Mouse (Mus musculus): ENCODE measurements around the gene Akr7a5. TPM values are rescaled to one million over a fixed set of nuclear protein-coding genes. Genes with fewer than 3 reads are reported as not detected.

The Akr7a5 gene
- 120 and 124 TPM in 2 replicates for polyA plus RNA-seq (2015; fragmentation: Nextera tagmentation; extraction: Ambion mirVana)

DNA sequence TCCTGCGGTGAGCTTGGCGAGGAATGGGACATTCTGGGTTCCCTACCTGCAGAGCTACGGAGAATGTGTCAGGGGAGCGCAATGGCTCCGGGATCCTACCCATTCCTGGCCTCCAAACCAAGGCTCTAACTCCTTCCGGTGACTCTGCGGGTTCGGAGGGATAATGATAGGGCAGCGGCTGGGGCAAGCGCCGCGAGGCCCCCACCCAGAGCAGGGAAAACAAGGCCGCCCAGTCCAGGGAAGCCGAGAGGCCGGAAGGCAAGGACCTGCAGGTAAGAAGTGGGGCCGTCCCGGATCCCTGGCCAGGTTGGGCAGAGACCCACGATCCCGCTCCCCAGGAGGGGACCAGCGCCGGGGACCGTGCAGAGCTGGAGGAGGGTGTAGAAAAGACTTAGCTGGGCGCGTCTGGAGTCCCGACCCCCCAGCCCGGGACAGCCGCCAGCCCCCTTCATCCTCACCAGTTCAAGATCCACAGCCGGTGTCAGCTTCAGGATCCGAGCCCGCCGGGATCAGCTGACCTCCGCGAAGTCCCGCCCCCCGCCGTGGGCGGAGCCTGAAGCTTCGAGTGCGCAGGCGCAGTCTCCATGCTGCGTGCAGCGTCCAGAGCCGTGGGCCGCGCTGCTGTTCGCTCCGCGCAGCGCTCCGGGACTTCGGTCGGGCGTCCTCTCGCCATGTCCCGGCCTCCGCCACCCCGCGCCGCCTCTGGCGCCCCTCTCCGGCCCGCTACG is at the start of gene Akr7a5, which contains the start of gene Pqlc2:
Gene Akr7a5, plus strand, starts transcription at position 574 of the 728 bp plus-strand sequence.
Gene Pqlc2, minus strand, starts transcription at position 538 of the 728 bp plus-strand sequence.
- no peaks in the 10 kb centered on the region for H3K9me3 ChIP-seq
- peak; percentile 89 for ATAC-seq (ENCODE audit: low FRiP score, low read depth)
- peak within 1 kb of the TSS; percentile 70; the same call in 1 of the 2 replicates for H3K27ac ChIP-seq
- H3K36me3 ChIP-seq = peaks cover 39% of the 10 kb centered on the region
- under 1% methylated on average over 63 of the region's 63 CpGs for WGBS
- H3K4me1 ChIP-seq = peaks cover 28% of the 10 kb centered on the region
- H3K9ac ChIP-seq = peak within 1 kb of the TSS; percentile 99
- peak within 1 kb of the TSS; percentile 96 for H3K4me3 ChIP-seq
- peak within 1 kb of the TSS; percentile 98 for H3K4me2 ChIP-seq (replicated peaks)
- H3K27me3 ChIP-seq = no peaks in the 10 kb centered on the region

GRCm38 (mm10) chr4:139262981-139263380 is 47.6 kb upstream of the Akr7a5 start:
- no peaks in the 10 kb centered on the region for H3K9me3 ChIP-seq
- H3K27me3 ChIP-seq = no peaks in the 10 kb centered on the region
- peaks cover 68% of the 10 kb centered on the region for H3K36me3 ChIP-seq
- no peak for ATAC-seq (ENCODE audit: low FRiP score, low read depth)
- H3K27ac ChIP-seq = no peak overlapping the region
- 87% methylated on average over 6 of the region's 6 CpGs for WGBS
- H3K4me3 ChIP-seq = no peak overlapping the region
- peaks cover 67% of the 10 kb centered on the region for H3K4me1 ChIP-seq
- H3K4me2 ChIP-seq (replicated peaks) = no peak overlapping the region
- H3K9ac ChIP-seq = no peak overlapping the region

DNA sequence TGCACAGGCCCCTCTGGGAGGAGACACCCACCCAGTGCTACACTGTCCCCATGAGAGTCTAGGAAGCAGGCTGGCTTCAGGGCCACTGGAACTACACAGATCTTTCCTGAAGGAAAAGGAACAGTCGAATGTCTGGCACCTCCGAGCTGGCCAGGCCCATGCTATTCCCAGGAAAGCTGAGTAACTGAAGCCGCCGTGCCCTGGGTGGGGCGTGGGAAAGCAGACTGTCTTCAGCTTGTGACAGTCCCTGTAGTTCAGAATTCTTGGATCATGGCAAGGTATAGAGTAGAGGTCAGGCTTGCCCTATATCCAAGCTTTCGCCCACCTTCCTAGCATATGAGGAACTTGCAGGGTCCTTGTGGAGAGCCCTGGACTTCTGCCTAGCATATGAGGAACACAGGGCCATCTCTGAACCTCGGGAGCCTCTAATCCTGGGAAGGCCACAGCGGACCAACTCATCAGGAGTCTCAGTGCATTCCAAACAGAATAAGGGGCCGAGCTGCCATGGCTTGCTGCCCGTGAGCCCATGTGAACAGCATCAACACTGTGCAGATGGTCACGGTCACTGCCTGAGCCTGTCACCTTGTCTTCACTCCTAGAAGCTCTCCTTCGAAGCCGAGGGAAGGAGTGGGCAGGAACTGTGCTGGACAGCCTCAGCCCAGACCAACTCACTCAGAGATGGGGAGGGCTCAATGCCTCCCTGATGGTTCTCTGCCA is 44.6 kb upstream of the Akr7a5 start:
- Histone ChIP-seq H3K27ac (peak overlapping the region; percentile 83), H3K4me1 (peaks cover 68% of the 10 kb centered on the region), H3K9ac (no peak overlapping the region; the same call in 1 of the 2 replicates), H3K4me3 (no peak overlapping the region), H3K36me3 (peaks cover 55% of the 10 kb centered on the region), H3K4me2 (replicated peaks) (no peak overlapping the region), H3K9me3 (no peaks in the 10 kb centered on the region), H3K27me3 (no peaks in the 10 kb centered on the region)
- WGBS = 58% methylated on average over 13 of the region's 13 CpGs
- ATAC-seq (ENCODE audit: low FRiP score, low read depth) = no peak

DNA sequence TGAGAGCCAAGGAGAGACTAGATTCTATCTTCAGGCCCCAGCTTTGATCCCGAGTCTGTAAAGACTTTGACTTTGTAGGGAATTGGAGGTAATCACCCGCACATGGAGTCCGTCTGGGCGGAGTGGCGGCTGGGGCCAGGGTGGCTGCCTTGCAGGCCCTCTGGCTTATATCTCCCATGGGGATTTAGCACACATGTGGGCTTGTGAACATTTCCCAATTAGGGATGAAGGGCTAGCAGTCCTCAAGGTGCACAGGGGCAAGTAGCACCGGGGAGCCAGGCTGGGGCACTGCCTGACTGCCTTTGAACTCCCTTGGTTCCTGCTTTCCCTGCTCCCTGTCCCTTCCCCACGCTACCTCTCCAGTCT is 44.1 kb upstream of the Akr7a5 start:
- 35% methylated on average over 7 of the region's 7 CpGs for WGBS
- ATAC-seq (ENCODE audit: low FRiP score, low read depth) = peak; percentile 33; the same call in 1 of the 2 replicates

DNA sequence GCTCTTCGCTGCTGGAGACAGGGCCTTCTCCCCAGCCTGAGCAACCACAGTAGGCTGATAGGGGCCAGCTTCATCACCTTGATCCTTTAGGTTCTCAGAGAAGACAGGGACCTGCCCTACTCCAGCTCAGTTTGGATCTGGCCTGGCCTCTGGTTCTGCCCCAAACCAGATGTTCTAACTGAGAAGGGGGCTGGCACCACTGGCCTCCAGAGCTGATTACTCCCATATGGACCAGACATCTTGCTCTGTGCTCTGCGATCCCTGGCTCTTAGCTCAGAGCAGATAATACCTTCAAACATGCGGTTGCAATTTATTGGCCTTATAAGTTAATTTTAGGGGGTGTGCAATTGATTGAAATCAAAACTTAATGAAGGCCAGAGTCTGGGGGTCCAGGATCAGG is 43.2 kb upstream of the Akr7a5 start:
- Histone ChIP-seq H3K4me3 (no peak overlapping the region), H3K27ac (peak overlapping the region; percentile 83), H3K27me3 (no peaks in the 10 kb centered on the region), H3K4me1 (peaks cover 75% of the 10 kb centered on the region), H3K9me3 (no peaks in the 10 kb centered on the region), H3K4me2 (replicated peaks) (no peak overlapping the region), H3K36me3 (peaks cover 42% of the 10 kb centered on the region), H3K9ac (no peak overlapping the region)
- ATAC-seq (ENCODE audit: low FRiP score, low read depth) = peak; percentile 60; the same call in 1 of the 2 replicates
- whole genome bisulfite sequencing = 28% methylated on average over 3 of the region's 3 CpGs

More for the DNA sequence above, 44.1 kb upstream of the Akr7a5 start:
- Histone ChIP-seq H3K4me3 (no peak overlapping the region), H3K9ac (0 out of 2 replicates have a peak overlapping the region, but pooled peaks have one; percentile 21), H3K36me3 (peaks cover 50% of the 10 kb centered on the region), H3K27ac (peak overlapping the region; percentile 83), H3K4me1 (peaks cover 68% of the 10 kb centered on the region), H3K9me3 (no peaks in the 10 kb centered on the region), H3K4me2 (replicated peaks) (no peak overlapping the region), H3K27me3 (no peaks in the 10 kb centered on the region)

DNA sequence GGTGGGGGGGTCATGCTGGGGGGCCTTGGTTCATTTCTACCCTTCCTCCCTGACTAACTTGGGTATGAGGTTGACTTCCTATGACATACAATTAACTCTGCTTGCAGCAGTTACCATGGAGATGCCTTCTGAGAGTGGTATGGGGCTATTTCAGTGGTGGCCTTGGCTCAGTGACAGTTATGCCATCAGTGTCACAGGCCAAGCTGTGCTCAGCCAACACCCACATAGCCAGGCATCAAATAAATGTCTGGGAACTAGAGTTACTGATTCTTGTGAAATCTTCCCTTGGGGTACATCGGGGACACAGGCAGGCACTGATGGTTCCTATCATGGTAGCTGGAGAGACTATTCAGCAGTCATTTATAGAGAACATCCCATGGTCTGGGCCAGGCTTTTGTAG is 42.3 kb upstream of the Akr7a5 start:
- Histone ChIP-seq H3K4me3 (no peak overlapping the region), H3K36me3 (peaks cover 39% of the 10 kb centered on the region), H3K4me1 (peaks cover 81% of the 10 kb centered on the region), H3K27me3 (no peaks in the 10 kb centered on the region), H3K27ac (peak overlapping the region; percentile 83), H3K9ac (no peak overlapping the region), H3K4me2 (replicated peaks) (no peak overlapping the region), H3K9me3 (no peaks in the 10 kb centered on the region)
- no peak for ATAC-seq (ENCODE audit: low FRiP score, low read depth)
- 76% methylated on average over 1 of the region's 1 CpGs for WGBS

- no peak for ATAC-seq (ENCODE audit: low FRiP score, low read depth)
- peak overlapping the region; percentile 78; the same call in 1 of the 2 replicates for H3K27ac ChIP-seq
- peaks cover 34% of the 10 kb centered on the region for H3K36me3 ChIP-seq
- peaks cover 84% of the 10 kb centered on the region for H3K4me1 ChIP-seq
- 57% methylated on average over 3 of the region's 3 CpGs for whole genome bisulfite sequencing
- no peak overlapping the region for H3K9ac ChIP-seq
- no peak overlapping the region for H3K4me2 ChIP-seq (replicated peaks)
- H3K27me3 ChIP-seq = no peaks in the 10 kb centered on the region
- no peaks in the 10 kb centered on the region for H3K9me3 ChIP-seq
- no peak overlapping the region for H3K4me3 ChIP-seq
Observed at GRCm38 (mm10) chr4:139270168-139270567, 40.4 kb upstream of the Akr7a5 start.

GRCm38 (mm10) chr4:139271562-139271961 is 39.0 kb upstream of the Akr7a5 start:
- 15% methylated on average over 9 of the region's 9 CpGs for WGBS
- H3K27ac ChIP-seq = peak overlapping the region; percentile 78
- ATAC-seq (ENCODE audit: low FRiP score, low read depth) = peak; percentile 52
- H3K4me2 ChIP-seq (replicated peaks) = no peak overlapping the region; the same call in 1 of the 2 replicates
- no peaks in the 10 kb centered on the region for H3K9me3 ChIP-seq
- H3K27me3 ChIP-seq = no peaks in the 10 kb centered on the region
- H3K36me3 ChIP-seq = peaks cover 24% of the 10 kb centered on the region
- H3K4me1 ChIP-seq = peaks cover 84% of the 10 kb centered on the region
- H3K4me3 ChIP-seq = no peak overlapping the region
- 0 out of 2 replicates have a peak overlapping the region, but pooled peaks have one; percentile 5 for H3K9ac ChIP-seq

- H3K4me1 ChIP-seq = peaks cover 80% of the 10 kb centered on the region
- ATAC-seq (ENCODE audit: low FRiP score, low read depth) = no peak
- no peaks in the 10 kb centered on the region for H3K9me3 ChIP-seq
- no peak overlapping the region for H3K27ac ChIP-seq
- 0 out of 2 replicates have a peak overlapping the region, but pooled peaks have one; percentile 4 for H3K9ac ChIP-seq
- H3K4me3 ChIP-seq = no peak overlapping the region
- peaks cover 34% of the 10 kb centered on the region for H3K36me3 ChIP-seq
- H3K27me3 ChIP-seq = 0 out of 2 replicates have a peak, but pooled peaks cover 2% of the 10 kb centered on the region
- H3K4me2 ChIP-seq (replicated peaks) = no peak overlapping the region
- WGBS = 89% methylated on average over 10 of the region's 10 CpGs
Observed at GRCm38 (mm10) chr4:139272951-139273680, 37.4 kb upstream of the Akr7a5 start.

DNA sequence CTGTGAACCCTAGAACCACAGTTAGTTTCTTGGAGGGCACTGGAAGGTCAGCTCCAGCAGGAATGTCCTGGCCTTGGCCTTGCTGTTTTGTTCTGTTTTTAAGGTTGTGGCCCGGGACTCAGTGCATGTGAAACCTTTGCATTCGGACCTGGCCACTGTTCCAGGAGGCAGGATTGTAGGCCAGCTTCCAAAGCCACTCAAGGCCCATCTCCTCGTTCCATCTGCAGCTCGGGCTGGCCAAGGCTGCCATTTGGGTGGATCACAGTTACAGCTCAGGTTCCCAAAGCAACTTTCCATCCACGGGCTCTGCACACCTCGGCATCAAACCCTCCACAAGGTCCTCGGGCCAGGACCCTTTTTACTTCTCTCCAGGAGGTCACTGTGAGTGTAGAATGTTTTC is 36.0 kb upstream of the Akr7a5 start:
- WGBS = 90% methylated on average over 7 of the region's 7 CpGs
- Histone ChIP-seq H3K36me3 (peaks cover 36% of the 10 kb centered on the region), H3K9me3 (no peaks in the 10 kb centered on the region), H3K4me2 (replicated peaks) (no peak overlapping the region), H3K9ac (no peak overlapping the region), H3K4me1 (peaks cover 65% of the 10 kb centered on the region), H3K4me3 (no peak overlapping the region), H3K27me3 (0 out of 2 replicates have a peak, but pooled peaks cover 2% of the 10 kb centered on the region), H3K27ac (0 out of 2 replicates have a peak overlapping the region, but pooled peaks have one; percentile 52)
- ATAC-seq (ENCODE audit: low FRiP score, low read depth) = no peak

- peaks cover 50% of the 10 kb centered on the region for H3K4me1 ChIP-seq
- H3K4me3 ChIP-seq = no peak overlapping the region
- H3K27ac ChIP-seq = peak overlapping the region; percentile 72
- H3K36me3 ChIP-seq = peaks cover 54% of the 10 kb centered on the region
- 0 out of 2 replicates have a peak overlapping the region, but pooled peaks have one; percentile 39 for H3K9ac ChIP-seq
- WGBS = 70% methylated on average over 7 of the region's 7 CpGs
- 0 out of 2 replicates have a peak, but pooled peaks cover 2% of the 10 kb centered on the region for H3K27me3 ChIP-seq
- no peaks in the 10 kb centered on the region for H3K9me3 ChIP-seq
- ATAC-seq (ENCODE audit: low FRiP score, low read depth) = no peak
- no peak overlapping the region for H3K4me2 ChIP-seq (replicated peaks)
Observed at GRCm38 (mm10) chr4:139276411-139276810, 34.1 kb upstream of the Akr7a5 start.

Data from limb, embryonic 13.5 days (tissue).